Mouse (Mus musculus): Measurements from ENCODE around the gene Dnajc12. TPM values are rescaled to one million over a fixed set of nuclear protein-coding genes. Genes with fewer than 3 reads are reported as not detected.

Dnajc12 gene
- total and polyA plus RNA-seq, 3 experiments: 2.9 to 7.3 TPM; not detected in 1

DNA sequence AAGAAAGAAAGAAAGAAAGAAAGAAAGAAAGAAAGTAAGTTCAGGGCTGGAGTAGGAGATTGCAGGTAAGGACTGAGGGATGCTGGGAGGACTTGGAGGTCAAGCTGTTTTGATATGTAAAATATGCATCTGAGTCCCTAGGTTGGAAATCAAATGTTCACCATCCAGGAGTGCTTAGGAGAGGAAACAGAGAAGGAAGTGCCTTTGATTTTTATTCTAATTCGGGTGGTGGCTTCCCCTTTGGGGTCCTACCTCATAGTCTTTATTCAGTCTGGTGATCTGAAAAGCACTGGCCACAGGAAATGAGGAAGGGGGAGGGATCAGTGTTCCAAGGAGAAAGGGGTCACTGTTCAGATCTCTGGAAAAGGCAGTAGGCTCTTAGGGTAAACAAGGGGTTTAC is 21.7 kb upstream of the Dnajc12 start:
- Histone ChIP-seq H3K27ac (ENCODE audit: control insufficient read depth, low read depth, low read length) (no peak overlapping the region), H3K9me3 (replicated peaks; ENCODE audit: insufficient read depth, low read length) (no peaks in the 10 kb centered on the region)
- no peak for DNase-seq (ENCODE audit: low read depth, low spot score)

GRCm38 (mm10) chr10:63365918-63366455 is 16.3 kb upstream of the Dnajc12 start:
- no peak overlapping the region for H3K4me3 ChIP-seq (ENCODE audit: control insufficient read depth in 1 of 2, insufficient read depth in 1 of 2, low read depth in 2 of 2, low read length in 2 of 2)
- H3K27me3 ChIP-seq (ENCODE audit: control insufficient read depth in 1 of 2, insufficient read depth in 2 of 2, low read length in 2 of 2): no peaks in the 10 kb centered on the region
- TF ChIP-seq NRF1 (IDR thresholded peaks at IDR 0.05; ENCODE audit: insufficient read depth, low read depth, low read length, poor library complexity, severe bottlenecking) (no peak), POLR2AphosphoS2 (IDR thresholded peaks at IDR 0.05; ENCODE audit: low read length) (no peak), HCFC1 (IDR thresholded peaks at IDR 0.05; ENCODE audit: low read depth, low read length) (no peak), RCOR1 (IDR thresholded peaks at IDR 0.05; ENCODE audit: low read depth, low read length) (no peak), GATA1 (IDR thresholded peaks at IDR 0.05; ENCODE audit: low read depth, low read length) (no peak), RAD21 (IDR thresholded peaks at IDR 0.05; ENCODE audit: low read depth, low read length) (no peak), SIN3A (IDR thresholded peaks at IDR 0.05; ENCODE audit: low read length) (no peak), SMC3 (IDR thresholded peaks at IDR 0.05; ENCODE audit: low read depth, low read length) (no peak), CHD2 (IDR thresholded peaks at IDR 0.05; ENCODE audit: low read length) (no peak), ETS1 (IDR thresholded peaks at IDR 0.05; ENCODE audit: low read depth, low read length) (no peak), MAFK (IDR thresholded peaks at IDR 0.05; ENCODE audit: borderline replicate concordance, low read depth, low read length) (no peak), BHLHE40 (IDR thresholded peaks at IDR 0.05; ENCODE audit: borderline replicate concordance, low read depth, low read length) (no peak), MEF2A (IDR thresholded peaks at IDR 0.05; ENCODE audit: extremely low read depth, insufficient replicate concordance, low read depth, low read length, poor library complexity, severe bottlenecking) (no peak), GABPA (IDR thresholded peaks at IDR 0.05; ENCODE audit: low read depth, low read length) (no peak), UBTF (IDR thresholded peaks at IDR 0.05; ENCODE audit: borderline replicate concordance, insufficient read depth, low read depth, low read length) (no peak)
- no peaks in the 10 kb centered on the region for H3K9me3 ChIP-seq (replicated peaks; ENCODE audit: insufficient read depth, low read length)
- H3K9ac ChIP-seq (ENCODE audit: control insufficient read depth, low read depth, low read length, poor library complexity, severe bottlenecking): no peak overlapping the region
- no peak for DNase-seq (ENCODE audit: low read depth, low spot score)
- no peaks in the 10 kb centered on the region for H3K4me1 ChIP-seq (ENCODE audit: control insufficient read depth in 1 of 2, insufficient read depth in 2 of 2, low read length in 2 of 2)
- H3K27ac ChIP-seq (ENCODE audit: control insufficient read depth, low read depth, low read length): no peak overlapping the region
- H3K36me3 ChIP-seq (ENCODE audit: control insufficient read depth in 1 of 2, insufficient read depth in 2 of 2, low read length in 2 of 2): no peaks in the 10 kb centered on the region
- H3K79me2 ChIP-seq (ENCODE audit: control insufficient read depth, insufficient read depth, low read length, poor library complexity): no peaks in the 10 kb centered on the region

More for the DNA sequence above, 21.7 kb upstream of the Dnajc12 start:
- TF ChIP-seq POLR2AphosphoS5 (IDR thresholded peaks at IDR 0.05; ENCODE audit: borderline replicate concordance, low read depth, low read length): no peak
- TF ChIP-seq EP300 (IDR thresholded peaks at IDR 0.05; ENCODE audit: low read depth in 1 of 2, low read length in 2 of 2): no peak
- no peak for TF ChIP-seq SMC3 (IDR thresholded peaks at IDR 0.05; ENCODE audit: low read depth, low read length)
- TF ChIP-seq ZC3H11A (IDR thresholded peaks at IDR 0.05; ENCODE audit: low read depth, low read length): no peak
- TF ChIP-seq GATA1 (IDR thresholded peaks at IDR 0.05; ENCODE audit: low read depth, low read length): no peak
- TF ChIP-seq NELFE (IDR thresholded peaks at IDR 0.05; ENCODE audit: low read depth, low read length): no peak
- no peak for TF ChIP-seq MYB (IDR thresholded peaks at IDR 0.05; ENCODE audit: low read depth, low read length)
- no peak for TF ChIP-seq RCOR1 (IDR thresholded peaks at IDR 0.05; ENCODE audit: low read depth, low read length)
- no peak for TF ChIP-seq UBTF (IDR thresholded peaks at IDR 0.05; ENCODE audit: borderline replicate concordance, insufficient read depth, low read depth, low read length)
- TF ChIP-seq BHLHE40 (IDR thresholded peaks at IDR 0.05; ENCODE audit: borderline replicate concordance, low read depth, low read length): no peak
- TF ChIP-seq NRF1 (IDR thresholded peaks at IDR 0.05; ENCODE audit: insufficient read depth, low read depth, low read length, poor library complexity, severe bottlenecking): no peak
- TF ChIP-seq ZKSCAN1 (IDR thresholded peaks at IDR 0.05; ENCODE audit: low read depth, low read length): no peak
- no peak for TF ChIP-seq TCF12 (IDR thresholded peaks at IDR 0.05; ENCODE audit: low read depth, low read length)
- TF ChIP-seq POLR2A (IDR thresholded peaks at IDR 0.05; ENCODE audit: control insufficient read depth in 1 of 2, insufficient read depth in 1 of 2, low read depth in 1 of 2, low read length in 2 of 2, poor library complexity in 1 of 2): no peak
- no peak for TF ChIP-seq CTCF (IDR thresholded peaks at IDR 0.05 in 2 of 3, conservative IDR thresholded peaks at IDR 0.05 in 1 of 3; ENCODE audit: control insufficient read depth in 1 of 3, insufficient read depth in 1 of 3, low read depth in 2 of 3, low read length in 3 of 3, poor library complexity in 1 of 3, severe bottlenecking in 1 of 3)
- no peaks in the 10 kb centered on the region for H3K4me1 ChIP-seq (ENCODE audit: control insufficient read depth in 1 of 2, insufficient read depth in 2 of 2, low read length in 2 of 2)
- H3K79me2 ChIP-seq (ENCODE audit: control insufficient read depth, insufficient read depth, low read length, poor library complexity): no peaks in the 10 kb centered on the region
- no peak overlapping the region for H3K4me3 ChIP-seq (ENCODE audit: control insufficient read depth in 1 of 2, insufficient read depth in 1 of 2, low read depth in 2 of 2, low read length in 2 of 2)
- H3K36me3 ChIP-seq (ENCODE audit: control insufficient read depth in 1 of 2, insufficient read depth in 2 of 2, low read length in 2 of 2): no peaks in the 10 kb centered on the region
- H3K27me3 ChIP-seq (ENCODE audit: control insufficient read depth in 1 of 2, insufficient read depth in 2 of 2, low read length in 2 of 2): no peaks in the 10 kb centered on the region
- H3K9ac ChIP-seq (ENCODE audit: control insufficient read depth, low read depth, low read length, poor library complexity, severe bottlenecking): no peak overlapping the region
